Mouse (Mus musculus): ENCODE data around the gene Mrpl47. TPM values are rescaled to one million over a fixed set of nuclear protein-coding genes. Genes with fewer than 3 reads are reported as not detected.
"Not testable (repeated sequence)": the region's sequence is repeated elsewhere in the genome, so short reads cannot be mapped to it uniquely, and the experiment has no call there.

Gene Mrpl47
- polyA plus RNA-seq, 2 experiments, result 15.4 to 31.3 TPM

DNA sequence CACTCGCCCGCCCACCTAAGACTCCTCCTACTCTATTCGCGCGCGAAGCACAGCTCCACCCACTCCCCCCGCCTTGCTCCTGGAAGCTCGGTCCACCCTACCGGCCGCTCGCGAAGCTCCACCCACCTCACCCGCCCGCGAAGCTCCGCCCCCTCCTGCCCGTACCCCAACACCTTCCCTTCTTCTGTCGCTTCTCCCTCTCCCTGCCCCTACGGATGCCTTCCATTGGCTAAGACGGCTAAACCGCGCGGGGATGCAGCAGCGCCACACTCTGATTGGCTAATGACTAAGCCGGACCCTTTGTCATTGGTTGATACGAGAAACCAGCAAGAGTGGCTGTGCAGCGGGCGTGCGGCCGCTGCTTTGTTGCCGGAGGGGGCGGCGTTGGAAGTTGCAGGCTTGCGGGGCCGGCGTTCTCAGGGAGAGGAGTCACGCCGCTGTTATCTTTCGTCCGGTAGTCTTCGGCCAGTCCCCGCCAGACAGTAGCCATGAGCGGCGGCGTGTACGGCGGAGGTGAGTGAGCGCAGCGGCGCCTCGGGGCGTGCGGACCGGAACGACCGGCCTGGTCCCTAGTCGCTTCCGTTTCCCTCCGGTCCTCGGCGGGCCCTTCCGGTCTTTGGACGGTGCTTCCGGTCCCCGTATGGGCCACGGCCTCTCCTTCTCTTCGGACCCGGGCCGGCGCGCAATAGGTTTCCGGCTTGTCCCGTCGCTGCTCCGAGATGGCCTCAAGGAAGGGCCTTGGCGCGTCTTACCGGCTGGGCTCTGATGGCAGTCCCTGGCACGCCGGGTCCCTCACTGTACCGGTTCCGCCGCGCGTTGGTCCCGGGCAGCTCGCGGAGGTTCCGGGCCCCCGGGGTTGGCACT, 28.8 kb downstream of the Mrpl47 start:
- H3K36me3 ChIP-seq (ENCODE audit: control insufficient read depth, insufficient read depth, low read length), result peaks cover 23% of the 10 kb centered on the region
- peak overlapping the region; percentile 79 for H3K4me2 ChIP-seq (replicated peaks; ENCODE audit: low read depth, low read length, severe bottlenecking)
- DNase-seq (ENCODE audit: low spot score) (peak; percentile 99), ATAC-seq (ENCODE audit: low FRiP score, low read depth) (peak; percentile 100)
- H3K27me3 ChIP-seq (ENCODE audit: control insufficient read depth, insufficient read depth, low read length), result no peaks in the 10 kb centered on the region
- H3K4me3 ChIP-seq (replicated peaks; ENCODE audit: low read length), result peak overlapping the region; percentile 92
- peak overlapping the region; percentile 85 for H3K27ac ChIP-seq (replicated peaks; ENCODE audit: low read depth, low read length)
- peaks cover 8% of the 10 kb centered on the region; the same call in 1 of the 2 replicates for H3K4me1 ChIP-seq (ENCODE audit: control insufficient read depth, insufficient read depth, low read length)
- TF ChIP-seq POLR2A (IDR thresholded peaks at IDR 0.05; ENCODE audit: borderline replicate concordance, extremely low read depth, insufficient read depth, insufficient read length), result peak; percentile 49; the same call in 1 of the 2 replicates
- H3K9ac ChIP-seq (ENCODE audit: low read depth, low read length, severe bottlenecking), result peak overlapping the region; percentile 90
- no peaks in the 10 kb centered on the region for H3K9me3 ChIP-seq (ENCODE audit: control insufficient read depth, low read length)
- under 1% methylated on average over 78 of the region's 90 CpGs for WGBS

DNA sequence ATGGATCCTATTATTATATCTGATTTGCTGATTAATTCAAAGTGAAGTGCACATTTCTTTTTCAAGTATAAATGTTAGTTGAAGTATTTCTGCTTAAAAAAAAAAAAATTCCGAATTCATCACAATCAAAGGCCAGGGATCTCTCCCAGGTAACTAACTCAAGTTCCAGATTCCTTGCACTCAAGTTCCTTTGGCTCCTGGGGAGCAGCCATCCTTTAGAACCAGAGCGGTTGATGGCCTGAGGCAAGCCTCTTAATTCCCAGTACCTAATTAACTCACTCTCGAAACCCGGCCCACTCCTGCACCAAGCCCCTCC, 29.4 kb downstream of the Mrpl47 start:
- WGBS, result 7% methylated on average over 4 of the region's 4 CpGs
- ATAC-seq (ENCODE audit: low FRiP score, low read depth), result no peak

DNA sequence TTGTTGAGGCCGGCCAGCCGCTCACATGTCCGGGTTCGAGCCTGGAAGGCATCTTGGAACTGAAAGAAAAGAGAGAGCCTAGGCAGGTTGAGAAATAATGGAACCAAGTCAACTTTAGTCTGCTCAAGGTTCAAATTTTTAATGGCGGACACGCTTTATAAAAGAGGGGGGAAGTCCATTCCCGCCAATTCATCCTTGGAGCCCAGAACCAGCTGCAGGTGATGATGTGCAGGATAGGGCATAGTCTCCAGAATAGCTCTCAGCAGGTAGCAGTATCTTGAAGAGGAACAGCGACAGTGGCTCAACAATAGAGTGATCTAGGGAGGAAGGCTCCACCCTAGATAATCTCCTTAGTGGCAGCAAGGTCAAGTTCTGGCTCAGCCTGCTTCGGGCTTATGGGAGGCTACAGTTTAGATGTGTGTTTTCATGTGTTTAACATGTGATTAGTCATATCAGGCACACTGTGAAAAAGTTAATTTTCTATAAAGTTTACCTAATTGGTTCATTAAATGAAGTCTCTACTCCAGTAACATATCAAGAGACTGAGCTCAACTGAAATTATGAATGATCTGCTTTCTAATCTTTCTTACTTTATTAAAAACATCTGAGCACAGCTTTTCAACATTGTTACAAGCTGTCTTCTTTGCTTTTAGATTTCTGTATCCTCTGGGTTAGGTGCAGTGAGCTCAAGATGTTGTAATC, 31.6 kb downstream of the Mrpl47 start, which contains the start of gene Actl6a:
TSS of gene Actl6a (plus strand) at position 652 of the 702 bp plus-strand sequence.
- WGBS, result 83% methylated on average over 9 of the region's 9 CpGs
- H3K4me1 ChIP-seq (ENCODE audit: control insufficient read depth, insufficient read depth, low read length); DNase-seq (ENCODE audit: low spot score); H3K4me3 ChIP-seq (replicated peaks; ENCODE audit: low read length); H3K36me3 ChIP-seq (ENCODE audit: control insufficient read depth, insufficient read depth, low read length); H3K9me3 ChIP-seq (ENCODE audit: control insufficient read depth, low read length); H3K27me3 ChIP-seq (ENCODE audit: control insufficient read depth, insufficient read depth, low read length); ATAC-seq (ENCODE audit: low FRiP score, low read depth); H3K27ac ChIP-seq (replicated peaks; ENCODE audit: low read depth, low read length); H3K9ac ChIP-seq (ENCODE audit: low read depth, low read length, severe bottlenecking); H3K4me2 ChIP-seq (replicated peaks; ENCODE audit: low read depth, low read length, severe bottlenecking): not testable (repeated sequence)

More for the DNA sequence above, 29.4 kb downstream of the Mrpl47 start:
- DNase-seq (ENCODE audit: low spot score), result no peak
- H3K36me3 ChIP-seq (ENCODE audit: control insufficient read depth, insufficient read depth, low read length), result peaks cover 17% of the 10 kb centered on the region
- H3K27me3 ChIP-seq (ENCODE audit: control insufficient read depth, insufficient read depth, low read length), result no peaks in the 10 kb centered on the region
- no peak for TF ChIP-seq POLR2A (IDR thresholded peaks at IDR 0.05; ENCODE audit: borderline replicate concordance, extremely low read depth, insufficient read depth, insufficient read length)
- peak overlapping the region; percentile 90; the same call in 1 of the 2 replicates for H3K9ac ChIP-seq (ENCODE audit: low read depth, low read length, severe bottlenecking)
- no peak overlapping the region for H3K27ac ChIP-seq (replicated peaks; ENCODE audit: low read depth, low read length)
- H3K9me3 ChIP-seq (ENCODE audit: control insufficient read depth, low read length), result no peaks in the 10 kb centered on the region
- peak overlapping the region; percentile 79 for H3K4me2 ChIP-seq (replicated peaks; ENCODE audit: low read depth, low read length, severe bottlenecking)
- peaks cover 8% of the 10 kb centered on the region; the same call in 1 of the 2 replicates for H3K4me1 ChIP-seq (ENCODE audit: control insufficient read depth, insufficient read depth, low read length)
- peak overlapping the region; percentile 92 for H3K4me3 ChIP-seq (replicated peaks; ENCODE audit: low read length)

DNA sequence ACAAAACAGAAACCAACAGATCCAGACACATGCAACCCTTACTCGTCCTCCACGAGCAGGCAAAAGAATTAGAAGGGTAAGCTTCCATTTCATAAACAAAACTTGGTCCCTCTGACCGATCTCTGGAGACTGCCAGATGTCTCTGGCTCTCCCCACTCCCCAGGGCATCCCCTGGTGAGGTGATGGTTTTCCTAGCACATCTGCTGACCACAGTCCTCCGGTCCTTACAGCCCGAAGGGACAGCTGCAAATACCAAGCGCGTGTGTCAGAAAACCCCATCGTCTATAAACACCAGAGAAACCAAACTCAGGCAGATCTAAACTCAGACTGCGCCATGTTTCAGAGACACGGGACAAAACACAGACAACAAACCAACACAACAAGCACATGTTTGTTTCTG, 32.8 kb downstream of the Mrpl47 start:
- 90% methylated on average over 10 of the region's 10 CpGs for whole genome bisulfite sequencing
- H3K27ac ChIP-seq (replicated peaks; ENCODE audit: low read depth, low read length); H3K4me1 ChIP-seq (ENCODE audit: control insufficient read depth, insufficient read depth, low read length); DNase-seq (ENCODE audit: low spot score); H3K4me2 ChIP-seq (replicated peaks; ENCODE audit: low read depth, low read length, severe bottlenecking); H3K9ac ChIP-seq (ENCODE audit: low read depth, low read length, severe bottlenecking); H3K4me3 ChIP-seq (replicated peaks; ENCODE audit: low read length); ATAC-seq (ENCODE audit: low FRiP score, low read depth); H3K27me3 ChIP-seq (ENCODE audit: control insufficient read depth, insufficient read depth, low read length); H3K36me3 ChIP-seq (ENCODE audit: control insufficient read depth, insufficient read depth, low read length); H3K9me3 ChIP-seq (ENCODE audit: control insufficient read depth, low read length): not testable (repeated sequence)

DNA sequence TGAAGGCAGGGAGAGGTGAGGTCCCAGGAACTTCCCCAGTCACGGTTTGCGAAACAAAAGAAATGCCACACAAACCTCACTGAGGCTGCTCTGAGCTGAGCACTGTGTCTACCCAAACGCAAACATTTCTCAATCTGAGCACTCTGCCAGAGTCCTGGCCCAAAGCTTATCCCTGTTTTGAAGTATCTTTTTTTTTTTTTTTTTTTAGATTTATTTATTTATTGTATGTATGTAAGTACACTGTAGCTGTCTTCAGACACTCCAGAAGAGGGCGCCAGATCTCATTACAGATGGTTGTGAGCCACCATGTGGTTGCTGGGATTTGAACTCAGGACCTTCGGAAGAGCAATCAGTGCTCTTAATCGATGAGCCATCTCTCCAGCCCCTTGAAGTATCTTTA, 33.4 kb downstream of the Mrpl47 start:
- not testable (repeated sequence) for DNase-seq (ENCODE audit: low spot score); H3K9ac ChIP-seq (ENCODE audit: low read depth, low read length, severe bottlenecking); H3K27ac ChIP-seq (replicated peaks; ENCODE audit: low read depth, low read length); H3K27me3 ChIP-seq (ENCODE audit: control insufficient read depth, insufficient read depth, low read length); H3K4me2 ChIP-seq (replicated peaks; ENCODE audit: low read depth, low read length, severe bottlenecking); ATAC-seq (ENCODE audit: low FRiP score, low read depth); H3K9me3 ChIP-seq (ENCODE audit: control insufficient read depth, low read length); H3K4me1 ChIP-seq (ENCODE audit: control insufficient read depth, insufficient read depth, low read length); H3K4me3 ChIP-seq (replicated peaks; ENCODE audit: low read length); H3K36me3 ChIP-seq (ENCODE audit: control insufficient read depth, insufficient read depth, low read length)
- WGBS, result 89% methylated on average over 6 of the region's 6 CpGs

Data from limb, embryonic 14.5 days (tissue).